Mouse (Mus musculus) thymus, adult 2 months (tissue): Measurements from ENCODE around the gene Mybpc2.

ENCODE experiments used
- CTCF ChIP-seq: fragments of 200-500 bp; IDR thresholded peaks from 2 replicates; pipeline ENCODE4 v1.5.1; 2012; ENCODE audit warnings: mild to moderate bottlenecking, control low read depth, low read length, moderate library complexity, borderline replicate concordance; ENCODE audit not compliant: control insufficient read depth, poor library complexity, insufficient read depth; ENCODE audit errors: extremely low read depth
- POLR2A ChIP-seq: fragments of 200-500 bp; IDR thresholded peaks from 2 replicates; pipeline ENCODE4 v1.6.1; 2012; ENCODE audit warnings: mild to moderate bottlenecking, low read length, control low read depth, moderate library complexity; ENCODE audit not compliant: control insufficient read depth, poor library complexity, insufficient read depth; ENCODE audit errors: extremely low read depth

DNA sequence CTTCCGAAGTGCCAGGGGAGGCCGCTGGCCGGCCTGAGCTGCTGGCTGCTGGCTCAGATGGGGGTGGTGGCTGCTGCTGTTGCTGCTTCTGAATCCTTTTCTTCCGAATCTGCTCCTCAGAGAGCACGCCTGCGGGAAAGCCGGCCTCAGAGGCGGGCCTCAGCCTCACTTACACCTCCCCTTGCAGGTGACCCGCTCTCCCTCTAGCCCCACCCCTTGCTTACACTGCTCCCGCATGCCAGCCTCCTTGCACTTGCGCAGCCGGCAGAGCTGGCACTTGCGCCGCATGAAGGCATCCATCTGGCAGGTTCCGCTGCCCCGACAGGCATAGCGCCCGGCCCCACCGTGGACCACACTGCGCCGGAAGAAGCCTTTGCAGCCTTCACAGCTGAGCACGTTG lies 27.3 kb upstream of the Mybpc2 start:
- TF ChIP-seq POLR2A (no peak), CTCF (no peak)
